Mouse (Mus musculus): Measurements from ENCODE around the gene A530016L24Rik.

A530016L24Rik gene

GRCm38 (mm10) chr12:112489134-112489533 lies at the start of gene A530016L24Rik:
Gene A530016L24Rik (plus strand): TSS chr12:112489448.
- in situ Hi-C loops (cut with MboI, MseI): no loop called here

- in situ Hi-C loops (cut with MboI, MseI): no loop called here
Observed at GRCm38 (mm10) chr12:112439993-112440392, 49.3 kb upstream of the A530016L24Rik start.

GRCm38 (mm10) chr12:112449144-112449827 lies 40.0 kb upstream of the A530016L24Rik start:
- in situ Hi-C loops (cut with MboI, MseI): loop anchor here in 1 of 2 experiments (5.0 kb wide), 1 partner anchor 37 kb away; no protein-coding TSS in a partner anchor

- in situ Hi-C loops (cut with MboI, MseI): loop anchor here in 1 of 2 experiments (5.0 kb wide), 1 partner anchor 38 kb away; no protein-coding TSS in a partner anchor
Observed at GRCm38 (mm10) chr12:112449828-112450180, 39.4 kb upstream of the A530016L24Rik start.

- in situ Hi-C loops (cut with MboI, MseI): no loop called here
Observed at GRCm38 (mm10) chr12:112450883-112451282, 38.4 kb upstream of the A530016L24Rik start.

GRCm38 (mm10) chr12:112451381-112451780 lies 37.9 kb upstream of the A530016L24Rik start:
- in situ Hi-C loops (cut with MboI, MseI): no loop called here

- in situ Hi-C loops (cut with MboI, MseI): no loop called here
Observed at GRCm38 (mm10) chr12:112451826-112452225, 37.4 kb upstream of the A530016L24Rik start.

GRCm38 (mm10) chr12:112456144-112456713 lies 33.0 kb upstream of the A530016L24Rik start:
- in situ Hi-C loops (cut with MboI, MseI): no loop called here

GRCm38 (mm10) chr12:112457839-112458238 lies 31.4 kb upstream of the A530016L24Rik start:
- in situ Hi-C loops (cut with MboI, MseI): no loop called here

GRCm38 (mm10) chr12:112462423-112462822 lies 26.8 kb upstream of the A530016L24Rik start:
- in situ Hi-C loops (cut with MboI, MseI): loop anchor here in 1 of 2 experiments (5.0 kb wide), 1 partner anchor 315 kb away; the partner anchor contains the start of gene Kif26a

GRCm38 (mm10) chr12:112463209-112463608 lies 26.0 kb upstream of the A530016L24Rik start:
- in situ Hi-C loops (cut with MboI, MseI): loop anchor here in 1 of 2 experiments (5.0 kb wide), 1 partner anchor 316 kb away; the partner anchor contains the start of gene Kif26a

GRCm38 (mm10) chr12:112463750-112464444 lies 25.4 kb upstream of the A530016L24Rik start:
- in situ Hi-C loops (cut with MboI, MseI): loop anchor here in 1 of 2 experiments (5.0 kb wide), 1 partner anchor 317 kb away; the partner anchor contains the start of gene Kif26a

GRCm38 (mm10) chr12:112464516-112464915 lies 24.7 kb upstream of the A530016L24Rik start:
- in situ Hi-C loops (cut with MboI, MseI): loop anchor here in 1 of 2 experiments (5.0 kb wide), 1 partner anchor 317 kb away; the partner anchor contains the start of gene Kif26a

GRCm38 (mm10) chr12:112465928-112466327 lies 23.3 kb upstream of the A530016L24Rik start:
- in situ Hi-C loops (cut with MboI, MseI): no loop called here

GRCm38 (mm10) chr12:112467387-112467786 lies 21.9 kb upstream of the A530016L24Rik start:
- in situ Hi-C loops (cut with MboI, MseI): no loop called here

- in situ Hi-C loops (cut with MboI, MseI): no loop called here
Observed at GRCm38 (mm10) chr12:112469393-112469792, 19.9 kb upstream of the A530016L24Rik start.

GRCm38 (mm10) chr12:112470216-112470615 lies 19.0 kb upstream of the A530016L24Rik start:
- in situ Hi-C loops (cut with MboI, MseI): no loop called here

- in situ Hi-C loops (cut with MboI, MseI): no loop called here
Observed at GRCm38 (mm10) chr12:112473777-112474176, 15.5 kb upstream of the A530016L24Rik start.

- in situ Hi-C loops (cut with MboI, MseI): no loop called here
Observed at GRCm38 (mm10) chr12:112489535-112489934, 287 bp downstream of the A530016L24Rik start.

GRCm38 (mm10) chr12:112490444-112490939 lies 1.2 kb downstream of the A530016L24Rik start:
- in situ Hi-C loops (cut with MboI, MseI): no loop called here

GRCm38 (mm10) chr12:112496136-112496535 lies 6.9 kb downstream of the A530016L24Rik start:
- in situ Hi-C loops (cut with MboI, MseI): no loop called here

GRCm38 (mm10) chr12:112497731-112498130 lies 8.5 kb downstream of the A530016L24Rik start:
- in situ Hi-C loops (cut with MboI, MseI): no loop called here

Data from T-helper 17 cell (primary cell).